Mouse (Mus musculus): ENCODE data around the gene Sbf2.

- TF ChIP-seq CTCF (IDR thresholded peaks at IDR 0.05; ENCODE audit: borderline replicate concordance, control insufficient read depth, extremely low read depth, insufficient read depth, low read length, poor library complexity), result no peak
- TF ChIP-seq POLR2A (IDR thresholded peaks at IDR 0.05; ENCODE audit: control insufficient read depth, extremely low read depth, insufficient read depth, low read length, poor library complexity), result no peak
Observed at GRCm38 (mm10) chr7:110498653-110499052, 116.1 kb downstream of the Sbf2 start.

Measured in thymus, adult 2 months (tissue).